Mouse (Mus musculus) kidney, postnatal 10 days (tissue): ENCODE measurements at regions not wholly inside any gene's neighbourhood (a gene's known extent, or its start where the extent isn't known, plus 50 kb on each side); places are given as distances from the start of the nearest gene placed in this dataset.

Source experiments
- DNase-seq: peaks from one replicate; pipeline ENCODE4 v3.0.0; 2021; ENCODE audit warnings: mixed read lengths

GRCm38 (mm10) chr13:60123964-60124363, 53.2 kb downstream of the Gas1 start:
- DNase-seq = peak; percentile 39

GRCm38 (mm10) chr13:60123174-60123587, 54.0 kb downstream of the Gas1 start:
- peak; percentile 53 for DNase-seq

GRCm38 (mm10) chr13:60122341-60123173, 54.6 kb downstream of the Gas1 start:
- no peak for DNase-seq

DNA sequence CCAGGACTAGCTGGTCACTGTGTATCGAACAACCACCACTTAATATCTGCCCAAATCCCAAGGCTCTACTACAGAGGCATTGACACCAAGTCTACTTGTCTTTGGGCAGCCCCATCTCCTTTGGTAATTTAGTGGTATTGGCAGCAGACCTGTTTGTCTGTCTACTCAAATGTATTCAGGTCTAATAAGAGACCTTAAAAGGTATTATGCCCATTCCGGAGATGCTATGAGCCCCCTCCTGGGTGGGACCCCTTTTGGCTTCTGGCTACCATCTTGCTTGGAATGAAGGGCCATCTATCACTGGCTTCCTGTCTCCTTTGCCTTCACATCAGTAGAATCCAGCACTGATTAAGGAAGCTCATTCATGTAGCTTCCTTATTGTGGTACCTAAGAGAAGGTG, 65.7 kb downstream of the Gas1 start:
- no peak for DNase-seq

GRCm38 (mm10) chr13:60110079-60110846, 66.9 kb downstream of the Gas1 start:
- DNase-seq = peak; percentile 86

DNA sequence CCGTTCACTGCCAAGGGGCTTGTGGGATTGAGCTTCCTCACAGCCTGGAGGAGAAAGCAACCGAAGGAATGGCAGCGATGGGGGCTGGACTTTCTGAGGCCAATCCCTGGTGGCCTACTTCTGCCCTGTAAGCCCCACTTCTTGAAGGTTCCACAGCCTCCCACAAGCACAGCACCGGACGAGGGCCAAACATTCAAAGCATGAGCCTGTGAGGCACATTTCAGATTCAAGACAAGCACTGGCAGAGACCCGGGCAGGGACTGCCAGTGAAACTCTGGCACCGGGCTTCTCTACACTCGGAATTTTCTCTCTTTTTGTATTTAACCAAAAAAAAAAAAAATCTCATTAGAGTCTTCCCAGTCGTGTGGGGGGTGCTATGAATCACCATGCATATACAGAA, 71.9 kb downstream of the Gas1 start:
- DNase-seq = no peak

DNA sequence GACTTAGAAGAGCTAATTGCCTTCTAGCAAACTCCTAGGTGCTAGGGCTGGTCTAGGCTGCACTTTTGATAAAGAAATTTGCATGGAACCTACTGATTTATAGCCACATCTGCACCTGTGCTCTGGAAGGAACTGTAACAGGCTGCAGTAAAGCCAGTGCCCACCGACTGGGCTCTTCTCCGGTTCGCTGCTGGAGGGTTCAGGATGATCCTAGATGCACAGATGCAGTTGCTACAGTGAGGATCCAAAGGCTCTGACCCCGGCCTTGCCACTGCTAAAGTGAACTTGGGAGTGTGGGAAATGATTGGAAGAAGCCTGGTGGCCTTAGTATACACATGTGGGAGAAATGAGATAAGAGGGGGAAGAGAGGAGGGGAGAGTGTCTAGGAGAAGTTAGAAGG, 75.5 kb downstream of the Gas1 start:
- no peak for DNase-seq

GRCm38 (mm10) chr13:60100130-60101112, 76.7 kb downstream of the Gas1 start:
- no peak for DNase-seq

GRCm38 (mm10) chr13:60099469-60100129, 77.6 kb downstream of the Gas1 start:
- DNase-seq = peak; percentile 51

- no peak for DNase-seq
Observed at GRCm38 (mm10) chr13:60098394-60098793, 78.8 kb downstream of the Gas1 start.

GRCm38 (mm10) chr13:60097776-60098175, 79.4 kb downstream of the Gas1 start:
- no peak for DNase-seq

DNA sequence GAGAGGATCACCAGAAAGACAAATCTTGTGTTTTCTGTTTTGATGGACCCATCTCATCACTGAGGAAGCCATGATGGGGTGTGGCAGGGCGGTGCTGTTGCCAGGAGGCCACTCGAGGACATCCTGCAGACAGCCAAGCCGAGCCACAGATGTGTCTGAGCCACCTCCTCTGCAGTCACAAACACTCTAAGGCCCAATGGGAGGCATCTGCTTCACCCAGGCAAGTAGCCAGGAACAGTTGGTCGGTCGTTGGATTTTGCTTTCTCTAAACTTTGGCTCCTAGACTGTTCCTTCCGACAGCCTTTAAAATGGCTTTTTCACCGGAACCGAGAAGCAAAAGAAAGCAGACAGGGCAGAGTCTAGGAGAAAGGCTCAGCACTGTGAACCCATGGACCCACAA, 90.5 kb downstream of the Gas1 start:
- peak; percentile 48 for DNase-seq

- no peak for DNase-seq
Observed at GRCm38 (mm10) chr13:60084975-60085374, 92.2 kb downstream of the Gas1 start.

DNA sequence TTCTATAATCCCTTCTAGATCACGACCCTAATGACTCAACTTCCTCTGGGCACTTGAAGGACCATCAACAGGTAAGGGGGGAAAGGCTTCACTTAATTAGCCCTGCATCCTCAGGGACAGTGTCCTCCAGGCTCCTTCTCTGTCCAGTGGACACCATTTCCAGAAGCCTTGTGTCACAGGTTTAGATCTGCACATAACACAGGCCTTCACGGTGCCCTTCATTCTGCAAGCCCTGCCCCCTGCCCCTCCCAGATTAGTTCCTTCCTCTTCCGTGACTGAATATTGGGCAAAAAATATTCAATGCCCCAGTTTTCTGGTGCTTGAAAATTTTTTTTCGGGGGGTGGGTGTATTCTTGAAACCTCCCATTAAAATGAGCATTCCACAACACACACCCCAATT, 92.9 kb downstream of the Gas1 start:
- no peak for DNase-seq

- DNase-seq = no peak
Observed at GRCm38 (mm10) chr13:60080113-60080512, 97.1 kb downstream of the Gas1 start.

DNA sequence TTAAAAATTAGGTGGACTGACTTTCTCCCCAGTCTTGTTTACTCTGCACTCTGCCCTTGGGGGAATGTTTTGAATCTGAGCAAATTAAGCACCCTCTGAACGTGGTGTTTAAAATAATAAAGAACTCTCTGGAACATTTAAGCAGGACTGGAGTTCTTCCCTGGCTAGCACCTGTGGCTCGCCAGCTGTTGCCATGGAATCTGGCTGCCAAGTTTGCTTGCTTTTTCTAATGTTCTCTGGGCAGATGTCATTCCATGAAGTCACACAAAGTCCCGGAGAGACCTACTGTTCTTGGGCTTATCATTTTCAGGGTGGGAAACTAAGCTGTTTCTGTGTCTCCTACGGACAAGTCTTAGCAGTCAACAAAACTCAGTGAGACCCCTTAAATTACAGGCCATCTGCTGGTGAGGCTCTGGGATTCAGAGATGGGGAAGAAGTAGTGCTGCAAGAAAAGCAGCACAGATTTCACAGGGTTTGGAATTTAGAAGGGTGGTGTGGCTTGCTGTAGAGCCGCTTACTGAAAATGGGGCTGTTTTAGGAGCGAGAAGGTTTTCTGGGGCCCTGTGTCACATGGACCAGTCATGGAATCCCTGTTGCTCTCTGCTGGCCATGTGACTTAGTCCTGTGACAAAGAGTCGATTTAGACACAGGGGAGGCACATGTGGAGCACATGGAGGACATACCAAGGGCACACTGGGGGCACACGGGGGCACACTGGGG, 98.7 kb downstream of the Gas1 start:
- DNase-seq = no peak

DNA sequence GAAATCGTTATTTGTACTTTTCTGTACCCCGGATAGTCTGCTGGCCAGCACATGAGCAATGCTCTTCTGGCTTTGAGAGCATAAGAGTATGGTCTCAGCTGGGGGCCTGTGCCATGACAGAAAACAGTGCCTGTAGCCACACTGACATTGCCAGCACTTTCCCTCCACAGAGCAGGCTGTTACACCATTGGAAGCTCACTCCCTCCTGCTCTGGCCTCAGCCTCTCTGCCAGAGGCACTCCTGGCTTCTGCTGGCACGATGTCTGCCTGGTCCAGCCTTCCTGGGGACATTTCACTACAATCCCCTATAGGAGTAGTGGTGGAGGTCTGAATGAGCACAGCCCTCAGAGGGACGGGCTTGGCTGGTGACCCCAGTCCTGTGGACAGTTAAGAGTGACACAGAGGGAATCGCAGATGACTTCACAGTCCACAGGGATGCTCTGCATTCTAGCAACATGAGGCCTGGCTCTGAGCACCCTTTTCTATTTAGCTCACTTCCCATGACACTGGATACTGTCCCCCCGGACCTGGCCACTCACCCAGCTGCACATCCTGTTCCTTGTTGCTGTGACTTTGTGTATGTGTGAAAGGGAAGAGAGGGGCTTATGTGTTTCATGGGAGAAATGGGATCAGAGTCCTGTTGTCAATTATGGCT, 100.9 kb downstream of the Gas1 start:
- no peak for DNase-seq

DNA sequence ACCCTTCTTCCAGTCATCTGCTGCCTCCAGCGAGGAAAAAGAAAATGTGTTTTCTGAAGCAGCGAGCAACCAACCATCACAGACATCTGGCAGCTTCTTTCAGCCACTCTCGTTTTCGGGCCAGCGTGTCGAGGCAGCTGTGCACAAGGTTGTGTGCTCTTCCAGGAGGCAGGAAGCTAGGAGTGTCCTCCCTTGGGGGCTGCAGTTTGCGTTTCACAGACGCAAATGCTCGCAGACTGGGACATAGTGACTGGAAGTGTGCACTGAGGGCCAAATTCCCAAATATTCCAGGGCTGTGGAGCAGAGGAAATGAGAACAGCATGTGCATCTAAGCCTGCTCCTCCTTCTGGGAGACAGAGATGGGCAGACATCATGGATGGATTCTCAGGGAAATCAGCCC, 105.6 kb downstream of the Gas1 start:
- peak; percentile 42 for DNase-seq

DNA sequence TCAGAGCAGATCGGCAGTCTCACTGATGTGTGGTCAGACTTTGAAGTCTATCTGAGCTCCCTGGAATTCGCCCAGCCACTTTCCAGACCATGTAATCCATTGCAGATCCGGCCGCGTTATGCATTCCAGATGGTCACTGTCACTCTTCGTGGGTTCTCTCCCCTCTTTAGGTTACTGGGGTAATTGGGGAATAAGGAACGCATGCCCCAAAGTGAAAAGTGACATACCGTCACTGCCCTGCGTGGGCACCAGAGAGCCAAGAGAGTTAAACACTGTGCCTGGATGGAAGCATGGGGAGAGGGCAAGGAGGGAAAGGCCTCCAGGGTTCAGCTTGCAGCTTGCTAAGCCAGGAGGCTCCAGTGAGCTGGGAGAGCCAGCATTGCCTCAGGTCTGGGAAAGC, 108.0 kb downstream of the Gas1 start:
- peak; percentile 69 for DNase-seq

- DNase-seq = no peak
Observed at GRCm38 (mm10) chr13:60067325-60067724, 109.8 kb downstream of the Gas1 start.

DNA sequence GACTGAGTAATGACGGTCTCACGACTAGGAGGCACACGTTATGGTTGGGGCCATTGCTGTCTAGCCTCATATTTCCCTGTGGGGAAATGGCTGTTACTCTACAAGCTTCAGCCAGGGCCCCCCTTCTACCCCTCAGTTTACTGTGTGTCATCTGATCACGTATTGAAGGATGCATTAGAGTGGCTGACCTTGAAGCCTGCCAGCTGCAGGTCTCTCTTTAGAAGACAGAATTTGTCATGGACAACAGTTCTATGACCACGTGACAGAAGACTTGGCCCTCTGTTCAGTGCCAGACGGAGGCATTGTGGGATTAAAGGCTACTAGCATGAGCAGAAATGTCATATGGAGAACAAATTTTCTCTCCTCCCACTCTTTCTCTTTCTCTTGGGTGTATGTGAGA, 115.6 kb downstream of the Gas1 start:
- DNase-seq = no peak
